In the genomic region with DNA sequence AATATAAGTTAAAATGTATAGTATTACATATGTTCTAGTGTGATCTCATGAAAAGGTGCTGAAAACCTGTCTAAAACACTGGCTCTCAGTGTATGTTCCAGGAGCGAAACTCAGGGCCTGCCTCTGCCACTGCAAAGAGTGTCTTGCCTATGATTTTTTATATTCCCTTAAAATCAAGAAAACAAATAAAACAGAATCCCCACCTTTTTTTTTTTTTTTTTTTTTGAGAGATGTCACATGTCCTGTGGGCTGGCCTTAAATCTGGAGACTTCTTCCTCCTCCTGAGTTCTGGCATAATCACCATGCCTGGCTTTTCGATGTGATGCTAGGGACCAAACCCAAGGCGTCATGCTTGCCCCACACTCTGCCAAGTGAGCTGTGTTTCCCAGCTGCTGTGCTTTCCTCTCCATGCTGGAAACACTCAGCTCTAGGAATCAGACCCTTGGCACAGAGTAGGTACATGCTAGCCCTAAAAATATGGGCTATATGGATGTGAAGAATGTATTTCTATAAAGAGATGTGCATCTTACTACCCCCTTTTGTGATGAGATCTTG, we compare ENCODE assay signal across 8 mouse cellular contexts. TPM values are rescaled to one million over a fixed set of nuclear protein-coding genes. Genes with fewer than 3 reads are reported as not detected.
A peak's percentile ranks its signal among the peaks of the same experiment; 100 is the strongest.
DNase-seq lines count a peak whose midpoint lies in the region; ATAC-seq and TF ChIP-seq lines count a peak whose summit lies in the region.

No protein-coding gene starts in this region.

- ATAC-seq in heart, embryonic 11.5 days (replicated peaks; ENCODE audit: insufficient number of reproducible peaks, low FRiP score, low TSS enrichment), result no peak
- ATAC-seq in erythroblast, adult 5-6 weeks (replicated peaks; ENCODE audit: low FRiP score, poor library complexity, severe bottlenecking), result no peak

- H3K4me3 ChIP-seq in heart, embryonic 11.5 days (ENCODE audit: low read depth, low read length), result no peak overlapping the region
- H3K4me3 ChIP-seq in left cerebral cortex, adult 2 months, result no peak overlapping the region

- no peak for TF ChIP-seq CTCF in left cerebral cortex, adult 2 months (IDR thresholded peaks at IDR 0.05)

- H3K27me3 ChIP-seq in heart, embryonic 11.5 days (ENCODE audit: control insufficient read depth, insufficient read depth, low read length), result no peaks in the 10 kb centered on the region

- no peak overlapping the region for H3K27ac ChIP-seq in heart, embryonic 11.5 days (ENCODE audit: low read depth, low read length)
- H3K27ac ChIP-seq in left cerebral cortex, adult 2 months, result peak overlapping the region; percentile 82

- H3K9me3 ChIP-seq in heart, embryonic 11.5 days (replicated peaks; ENCODE audit: control insufficient read depth, low read length), result no peaks in the 10 kb centered on the region

- 73% methylated on average over 3 of the region's 3 CpGs for WGBS in heart, embryonic 11.5 days (ENCODE audit: insufficient replicate concordance)

- H3K4me2 ChIP-seq in heart, embryonic 11.5 days, result no peak overlapping the region

- H3K36me3 ChIP-seq in heart, embryonic 11.5 days (ENCODE audit: control insufficient read depth, insufficient read depth, low read length), result no peaks in the 10 kb centered on the region

- intact Hi-C loops in left cerebral cortex, adult 2 months (cut with DNase I), result no loop called here

- H3K9ac ChIP-seq in heart, embryonic 11.5 days (ENCODE audit: low read depth, low read length), result no peak overlapping the region

- DNase-seq in heart, adult 18-20 months, result peak; percentile 72 to 76
- peak; percentile 81 for DNase-seq in brain, adult 2 months (ENCODE audit: low read depth, low spot score)
- peak; percentile 43 for DNase-seq in gastrocnemius, postnatal 10 days
- peak in 1 of 2 experiments; percentile 26 for DNase-seq in left cerebral cortex, adult 2 months (ENCODE audit: extremely low spot score in 1 of 2, low spot score in 2 of 2)
- DNase-seq in adrenal gland, postnatal 10 days, result no peak
- DNase-seq in adrenal gland, postnatal 25 days, result no peak

- H3K4me1 ChIP-seq in heart, embryonic 11.5 days (ENCODE audit: control insufficient read depth, insufficient read depth, low read length), result peaks cover 38% of the 10 kb centered on the region

RNA-seq across cellular contexts. Expression of a gene that starts 17.0 kb away (rescaled TPM):
- 10 to 100 TPM; 29.2 to 30.2 TPM for total RNA-seq in heart, adult 18-20 months (2021)
- 14.2 and 15.6 TPM in 2 replicates for polyA plus RNA-seq in heart, embryonic 11.5 days (2014; fragmentation: Nextera tagmentation; extraction: Ambion mirVana)
- total RNA-seq in gastrocnemius, postnatal 10 days (2021), result 10 to 100 TPM; 12.2 to 17.2 TPM
- total RNA-seq in left cerebral cortex, adult 2 months (2021), result 10 to 100 TPM; 32.5 to 37.9 TPM
- total RNA-seq in erythroblast, adult 5-6 weeks (2015; ENCODE audit: low replicate concordance), result 9.2 and 13.4 TPM in 2 replicates
- total RNA-seq in erythroblast, adult 5-6 weeks (2017; ENCODE audit: low replicate concordance), result 10.4 and 12.7 TPM in 2 replicates
- 10 to 100 TPM; 24.1 to 31.7 TPM for total RNA-seq in adrenal gland, postnatal 10 days (2021)
- 26.8 and 27.1 TPM in 2 replicates for total RNA-seq in adrenal gland, postnatal 25 days (2021)

Comparison
In these comparisons a context has a peak if more than half of its experiments do, and no peak if none do; other contexts are left out.
1. DNase-seq: peak in heart, adult 18-20 months (2 of 2), brain, adult 2 months (single experiment) and gastrocnemius, postnatal 10 days (single experiment); none in adrenal gland, postnatal 10 days (single experiment) and adrenal gland, postnatal 25 days (single experiment).